Mouse (Mus musculus) G1E-ER4 (cell line): ENCODE results near the gene Itpr1. TPM values are rescaled to one million over a fixed set of nuclear protein-coding genes. Genes with fewer than 3 reads are reported as not detected.

ENCODE experiments used
- GATA1 ChIP-seq: IDR thresholded peaks from one replicate; pipeline ENCODE4 v1.8.0; 2012; ENCODE audit warnings: low read length, inconsistent platforms
- polyA plus RNA-seq: library from polyadenylated mRNA; stranded (reverse); fragments of >175 nt; gene quantifications from 2 replicates; pipeline ENCODE4 v1.2.3, GENCODE M21; 2012

Itpr1 gene
- polyA plus RNA-seq, 1 experiment, result 6.0 TPM

- TF ChIP-seq GATA1, result no peak
Observed at GRCm38 (mm10) chr6:108442291-108442690, 229.4 kb downstream of the Itpr1 start.

DNA sequence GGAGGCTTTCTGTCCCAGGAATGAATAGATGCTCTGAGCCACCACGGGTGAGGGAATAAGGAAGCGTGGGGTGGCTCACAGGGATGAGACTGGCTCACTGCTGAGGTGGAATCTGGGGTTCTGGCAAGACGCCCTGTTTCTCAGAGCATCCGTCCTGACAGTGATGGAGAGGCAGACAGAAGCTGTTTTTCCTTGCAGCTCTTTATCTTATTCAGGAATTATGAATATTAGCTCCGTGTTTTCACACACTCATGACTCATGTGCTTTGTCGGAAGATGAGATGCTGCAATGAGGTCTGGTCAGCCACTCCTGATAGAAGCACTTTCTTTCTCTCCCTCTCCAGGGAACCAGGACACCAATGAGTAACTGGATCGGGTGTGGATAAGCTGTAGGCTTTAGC lies 231.5 kb downstream of the Itpr1 start:
- no peak for TF ChIP-seq GATA1

GRCm38 (mm10) chr6:108445006-108445405 lies 232.1 kb downstream of the Itpr1 start:
- no peak for TF ChIP-seq GATA1

DNA sequence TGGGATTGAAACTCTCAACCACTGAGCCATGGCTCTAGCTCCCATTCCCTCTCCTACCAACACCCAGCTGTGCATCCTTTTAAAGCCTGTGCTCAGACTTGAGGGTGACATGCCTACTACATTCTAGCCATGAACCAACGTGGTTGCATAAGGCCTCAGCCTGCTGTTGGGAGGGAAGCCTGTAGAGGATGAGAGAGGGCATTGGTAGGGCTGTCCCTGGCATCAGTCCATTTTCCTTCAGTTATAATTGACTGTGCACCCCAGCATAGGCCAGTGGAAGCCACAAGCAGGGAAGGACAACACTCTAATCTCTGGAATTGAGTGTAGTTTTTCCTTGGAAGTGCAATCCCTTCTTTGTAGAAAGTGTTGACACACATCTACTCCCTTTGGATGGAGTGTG lies 233.9 kb downstream of the Itpr1 start:
- no peak for TF ChIP-seq GATA1

DNA sequence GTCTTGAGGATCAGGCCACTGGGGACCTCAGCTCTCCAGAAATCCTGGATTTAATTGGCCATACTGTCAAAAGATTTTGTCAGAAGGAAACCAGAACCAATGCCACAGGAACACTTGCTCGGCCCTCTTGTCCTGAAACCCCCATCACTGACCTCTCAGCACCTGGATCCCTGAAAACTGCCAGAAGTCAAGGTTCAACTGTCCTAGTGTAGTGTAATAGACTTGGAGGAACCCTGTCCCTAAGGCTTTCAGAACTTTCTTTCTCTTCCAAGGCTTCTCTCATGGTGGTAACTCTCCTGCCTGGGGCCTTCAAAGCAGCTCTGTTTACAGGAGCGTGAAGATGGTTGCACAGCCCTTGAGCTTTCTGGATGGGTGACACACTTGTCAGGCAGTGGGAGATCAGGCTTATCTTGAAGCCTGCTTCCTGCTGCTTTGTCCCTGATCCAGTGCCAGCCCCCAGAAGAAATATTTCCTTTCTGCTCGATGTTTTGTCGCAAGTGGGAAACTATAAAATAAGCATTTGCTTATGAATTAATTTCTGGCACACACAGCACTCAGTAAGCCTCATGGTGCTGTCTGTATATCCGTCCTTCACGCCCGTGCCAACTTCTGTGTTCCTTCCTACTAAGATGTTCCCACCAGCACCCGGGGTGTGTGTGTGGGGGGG lies 234.4 kb downstream of the Itpr1 start:
- no peak for TF ChIP-seq GATA1

GRCm38 (mm10) chr6:108448016-108448735 lies 235.3 kb downstream of the Itpr1 start:
- TF ChIP-seq GATA1, result no peak

DNA sequence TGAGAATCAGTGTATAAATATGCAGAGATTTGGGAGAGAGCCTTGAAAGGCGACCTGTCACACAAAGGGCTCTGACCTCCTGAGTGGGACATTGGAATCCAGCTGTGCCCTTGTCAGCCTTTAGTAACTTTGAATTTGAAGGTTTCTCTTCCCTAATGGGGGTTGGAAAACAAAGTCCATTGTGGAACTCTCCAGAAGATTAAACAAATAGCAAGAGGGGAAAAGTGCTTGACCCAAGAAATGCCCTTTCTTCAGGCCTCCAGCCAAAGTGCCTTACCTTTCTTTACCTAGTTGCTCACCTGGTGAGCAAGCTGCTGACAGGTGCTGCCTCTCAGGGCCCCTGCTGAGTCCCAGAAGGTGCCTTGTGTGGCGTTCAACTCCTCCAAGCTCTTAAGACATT lies 236.0 kb downstream of the Itpr1 start:
- TF ChIP-seq GATA1, result no peak

DNA sequence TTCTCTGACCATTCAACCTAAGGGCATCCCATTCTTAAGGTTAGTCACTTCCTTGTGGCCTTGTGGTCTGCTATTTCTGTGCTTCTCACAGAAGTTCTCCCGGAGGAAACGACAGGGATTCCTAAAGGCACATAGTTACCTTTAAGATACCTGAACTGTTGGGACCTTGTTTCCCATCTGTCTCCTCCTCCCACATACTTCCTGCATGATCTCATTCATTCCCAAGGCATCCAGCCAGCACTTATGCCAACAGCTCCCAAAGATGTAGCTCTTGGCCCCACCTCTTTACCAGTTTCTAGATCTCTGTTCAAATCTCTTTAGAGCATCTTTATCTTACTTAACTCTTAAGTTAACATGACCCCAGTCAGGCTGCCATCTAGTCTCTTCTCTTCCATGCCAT lies 238.6 kb downstream of the Itpr1 start:
- TF ChIP-seq GATA1, result no peak

- TF ChIP-seq GATA1, result no peak
Observed at GRCm38 (mm10) chr6:108453618-108454017, 240.7 kb downstream of the Itpr1 start.

GRCm38 (mm10) chr6:108454061-108454891 lies 241.4 kb downstream of the Itpr1 start:
- no peak for TF ChIP-seq GATA1

- no peak for TF ChIP-seq GATA1
Observed at GRCm38 (mm10) chr6:108454979-108455836, 242.3 kb downstream of the Itpr1 start.

DNA sequence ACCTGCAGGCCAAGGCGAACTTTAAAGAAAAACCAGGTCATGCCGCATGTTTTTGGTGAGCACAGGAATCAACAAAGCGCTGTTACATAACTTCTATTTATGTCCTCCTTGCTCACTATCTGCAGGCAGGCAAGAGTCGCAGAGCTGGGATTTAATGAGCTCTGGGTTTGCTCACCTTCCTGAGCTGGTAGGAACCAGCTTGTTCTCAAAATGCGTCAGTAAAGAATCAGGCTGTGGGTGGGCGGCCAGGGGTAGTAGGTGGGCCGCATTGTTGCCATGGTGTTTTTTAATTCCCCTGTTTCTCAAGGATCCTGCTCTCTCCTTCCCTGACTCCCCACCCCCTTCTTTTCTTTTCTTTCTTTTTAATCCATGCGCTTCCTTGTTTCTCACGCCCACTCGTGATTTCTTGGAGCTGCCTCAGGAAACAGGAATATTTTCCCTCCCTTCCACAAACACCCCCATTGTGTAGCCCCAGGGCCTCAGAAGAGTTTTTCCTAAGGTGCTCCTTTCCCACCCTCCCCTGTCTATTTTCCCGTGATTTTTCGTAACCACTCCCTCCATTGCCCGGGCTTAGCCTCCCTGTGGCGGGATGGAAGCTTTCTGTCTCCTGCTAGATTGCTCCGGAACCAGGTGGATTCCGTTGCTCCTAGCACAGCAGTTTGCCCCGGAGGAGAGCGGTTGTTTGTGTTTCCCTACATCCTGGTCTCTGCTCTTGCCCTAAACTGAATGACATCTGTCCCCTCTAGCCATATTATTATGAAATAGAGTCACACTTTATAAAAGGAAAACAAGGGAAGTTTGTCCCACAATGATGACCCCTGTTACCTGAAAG lies 243.6 kb downstream of the Itpr1 start:
- no peak for TF ChIP-seq GATA1

DNA sequence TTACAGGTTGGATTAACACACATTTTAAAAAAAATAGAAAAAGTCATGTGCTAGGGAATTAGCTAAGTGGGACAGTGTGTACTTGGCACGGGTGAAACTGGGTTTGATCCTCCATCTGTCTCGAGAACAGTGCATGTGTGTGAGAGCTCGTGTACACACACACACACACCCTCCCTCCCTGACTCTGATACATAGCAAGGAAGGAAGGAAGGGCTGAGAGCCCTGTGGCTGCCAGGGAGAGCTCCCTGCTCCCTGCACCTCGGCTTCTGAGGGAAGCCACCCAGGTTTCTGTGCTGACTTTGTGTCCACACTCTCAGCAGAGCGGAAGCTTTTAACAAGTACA lies 244.1 kb downstream of the Itpr1 start:
- TF ChIP-seq GATA1, result no peak

DNA sequence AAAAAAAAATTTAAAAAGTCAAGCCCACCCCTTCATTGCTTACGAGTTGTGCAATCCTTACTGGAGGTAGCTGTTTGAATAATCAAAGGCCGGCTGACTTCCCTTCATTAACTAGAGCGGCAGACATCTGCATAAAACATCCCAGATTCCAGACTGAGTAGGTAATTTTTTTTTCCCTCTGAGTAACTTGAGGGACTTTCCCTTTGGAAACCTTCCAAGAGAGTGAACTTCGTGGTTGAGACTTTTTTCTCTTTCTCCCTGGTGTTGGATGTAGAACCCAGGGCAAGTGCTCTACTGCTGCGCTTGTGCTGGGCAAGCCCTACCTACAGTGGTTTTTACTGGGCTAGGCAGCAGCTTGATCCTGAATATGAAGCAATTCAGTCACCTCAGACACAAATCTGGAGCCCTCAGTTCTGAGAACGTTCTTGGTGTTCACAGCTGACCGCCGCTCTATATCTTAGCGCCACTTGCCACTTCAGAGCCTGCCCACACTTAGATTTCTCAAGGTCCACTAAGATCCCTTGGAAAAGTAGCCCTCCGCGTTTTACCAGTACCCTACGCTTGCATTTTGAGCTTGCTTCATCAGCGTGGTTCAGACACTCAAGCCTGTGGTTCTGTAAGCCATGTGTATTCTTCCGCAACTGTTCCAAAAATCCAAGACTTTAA lies 244.8 kb downstream of the Itpr1 start:
- TF ChIP-seq GATA1, result no peak

DNA sequence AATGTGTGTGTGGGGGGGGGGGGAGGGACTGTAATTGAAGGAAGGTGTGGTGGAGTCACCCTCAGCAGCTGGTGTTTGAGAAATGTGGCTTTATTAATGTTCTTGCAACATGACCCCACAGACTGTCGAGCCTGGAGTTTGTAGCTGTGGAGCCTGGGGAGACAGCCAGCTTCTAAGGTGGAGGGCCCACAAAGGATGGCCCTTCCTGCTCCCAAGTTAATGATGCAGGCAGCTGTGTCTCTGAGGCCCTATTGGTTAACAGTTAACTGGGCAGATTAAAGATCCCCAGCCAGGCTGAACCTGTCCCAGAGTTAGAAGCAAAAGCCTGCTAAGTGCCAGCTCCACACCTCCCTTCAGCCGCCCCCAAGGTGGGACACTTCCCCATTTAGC lies 245.3 kb downstream of the Itpr1 start:
- no peak for TF ChIP-seq GATA1
